Mouse (Mus musculus) kidney, adult 2 months (tissue): ENCODE measurements at regions not wholly inside any gene's neighbourhood (a gene's known extent, or its start where the extent isn't known, plus 50 kb on each side); places are given as distances from the start of the nearest gene placed in this dataset.

Source experiments
- DNase-seq: peaks from one replicate; pipeline ENCODE4 v3.0.0; 2021
- H3K27ac ChIP-seq: fragments of 200-500 bp; 2 replicates; pipeline ENCODE4 v1.5.1; 2012; ENCODE audit warnings: low read depth, low read length, control low read depth, inconsistent platforms; ENCODE audit not compliant: insufficient read depth
- H3K27me3 ChIP-seq: fragments of 200-500 bp; replicated peaks from 2 replicates; pipeline ENCODE4 v1.6.1; 2012; ENCODE audit warnings: mild to moderate bottlenecking, moderate library complexity, low read length, inconsistent platforms; ENCODE audit not compliant: control insufficient read depth, insufficient read depth
- H3K36me3 ChIP-seq: fragments of 200-500 bp; 2 replicates; pipeline ENCODE4 v1.6.1; 2012; ENCODE audit warnings: mild to moderate bottlenecking, moderate library complexity, low read length, inconsistent platforms; ENCODE audit not compliant: control insufficient read depth, insufficient read depth
- H3K4me1 ChIP-seq: fragments of 200-500 bp; 2 replicates; pipeline ENCODE4 v1.6.1; 2011; ENCODE audit warnings: low read length; ENCODE audit not compliant: control insufficient read depth, insufficient read depth
- H3K4me3 ChIP-seq: fragments of 200-500 bp; 2 replicates; pipeline ENCODE4 v1.5.1; 2011; ENCODE audit warnings: mild to moderate bottlenecking, low read depth, low read length, control low read depth; ENCODE audit not compliant: insufficient read depth
- CTCF ChIP-seq: fragments of 200-500 bp; conservative IDR thresholded peaks from 2 replicates; pipeline ENCODE4 v1.5.1; 2011; ENCODE audit warnings: low read depth, mild to moderate bottlenecking, control low read depth, low read length, moderate library complexity, mixed read lengths; ENCODE audit not compliant: insufficient read depth, insufficient read length
- POLR2A ChIP-seq: fragments of 200-500 bp; IDR thresholded peaks from one replicate; pipeline ENCODE4 v1.6.1; 2011; ENCODE audit warnings: low read depth, low read length, control low read depth
- WGBS: fragments of 180-500 bp; shearing (Covaris S2); methylation state at CpG from one replicate; pipeline ENCODE4 v1.1.7; 2018; 5-methylcytosine and 5-hydroxymethylcytosine counted together

- H3K36me3 ChIP-seq = no peaks in the 10 kb centered on the region
- DNase-seq = peak; percentile 21
- no peak for TF ChIP-seq CTCF
- TF ChIP-seq POLR2A = no peak
- no peaks in the 10 kb centered on the region; the same call in 1 of the 2 replicates for H3K27me3 ChIP-seq
- H3K4me1 ChIP-seq = no peaks in the 10 kb centered on the region
- whole genome bisulfite sequencing = 15% methylated on average over 9 of the region's 9 CpGs
- 0 out of 2 replicates have a peak overlapping the region, but pooled peaks have one; percentile 33 for H3K27ac ChIP-seq
- H3K4me3 ChIP-seq = no peak overlapping the region
Measured at GRCm38 (mm10) chr8:103230741-103231475, 445.5 kb upstream of the Cdh11 start.

- peak; percentile 42 for DNase-seq
- Histone ChIP-seq H3K36me3 (no peaks in the 10 kb centered on the region), H3K4me3 (no peak overlapping the region), H3K27ac (no peak overlapping the region), H3K4me1 (no peaks in the 10 kb centered on the region), H3K27me3 (no peaks in the 10 kb centered on the region; the same call in 1 of the 2 replicates)
- WGBS = 10% methylated on average over 2 of the region's 2 CpGs
- TF ChIP-seq CTCF = no peak
- TF ChIP-seq POLR2A = no peak
Measured at GRCm38 (mm10) chr8:103234374-103234773, 448.9 kb upstream of the Cdh11 start.

GRCm38 (mm10) chr8:103235614-103236013 lies 450.2 kb upstream of the Cdh11 start:
- WGBS = 11% methylated on average over 1 of the region's 1 CpGs
- DNase-seq = peak; percentile 40
- no peak overlapping the region for H3K27ac ChIP-seq

GRCm38 (mm10) chr8:103238456-103238970 lies 453.1 kb upstream of the Cdh11 start:
- no peaks in the 10 kb centered on the region for H3K4me1 ChIP-seq
- H3K36me3 ChIP-seq = no peaks in the 10 kb centered on the region
- H3K27me3 ChIP-seq = no peaks in the 10 kb centered on the region; the same call in 1 of the 2 replicates
- no peak for DNase-seq
- H3K4me3 ChIP-seq = no peak overlapping the region
- no peak overlapping the region for H3K27ac ChIP-seq
- no peak for TF ChIP-seq CTCF
- no peak for TF ChIP-seq POLR2A

More at GRCm38 (mm10) chr8:103235614-103236013, 450.2 kb upstream of the Cdh11 start:
- Histone ChIP-seq H3K27me3 (no peaks in the 10 kb centered on the region; the same call in 1 of the 2 replicates), H3K36me3 (no peaks in the 10 kb centered on the region), H3K4me1 (no peaks in the 10 kb centered on the region), H3K4me3 (no peak overlapping the region)
- TF ChIP-seq CTCF (no peak), POLR2A (no peak)

GRCm38 (mm10) chr8:103244169-103244568 lies 458.7 kb upstream of the Cdh11 start:
- Histone ChIP-seq H3K4me3 (no peak overlapping the region), H3K4me1 (no peaks in the 10 kb centered on the region), H3K27me3 (no peaks in the 10 kb centered on the region), H3K27ac (no peak overlapping the region), H3K36me3 (no peaks in the 10 kb centered on the region)
- DNase-seq = no peak
- TF ChIP-seq POLR2A (no peak), CTCF (no peak)
- 68% methylated on average over 2 of the region's 2 CpGs for WGBS

GRCm38 (mm10) chr8:103244658-103245057 lies 459.2 kb upstream of the Cdh11 start:
- Histone ChIP-seq H3K36me3 (no peaks in the 10 kb centered on the region), H3K27ac (no peak overlapping the region), H3K4me3 (no peak overlapping the region), H3K27me3 (no peaks in the 10 kb centered on the region), H3K4me1 (no peaks in the 10 kb centered on the region)
- WGBS = 85% methylated on average over 6 of the region's 6 CpGs
- no peak for DNase-seq
- TF ChIP-seq CTCF (no peak), POLR2A (no peak)

GRCm38 (mm10) chr8:103245864-103246263 lies 460.4 kb upstream of the Cdh11 start:
- no peaks in the 10 kb centered on the region for H3K36me3 ChIP-seq
- no peaks in the 10 kb centered on the region for H3K4me1 ChIP-seq
- H3K4me3 ChIP-seq = no peak overlapping the region
- no peaks in the 10 kb centered on the region for H3K27me3 ChIP-seq
- H3K27ac ChIP-seq = no peak overlapping the region
- TF ChIP-seq POLR2A = no peak
- no peak for TF ChIP-seq CTCF
- DNase-seq = no peak
- WGBS = 29% methylated on average over 9 of the region's 9 CpGs

- no peak for DNase-seq
Measured at GRCm38 (mm10) chr8:103261236-103261635, 475.8 kb upstream of the Cdh11 start.

More at GRCm38 (mm10) chr8:103261236-103261635, 475.8 kb upstream of the Cdh11 start:
- Histone ChIP-seq H3K4me1 (no peaks in the 10 kb centered on the region), H3K4me3 (no peak overlapping the region), H3K36me3 (no peaks in the 10 kb centered on the region), H3K27ac (no peak overlapping the region), H3K27me3 (no peaks in the 10 kb centered on the region)
- TF ChIP-seq POLR2A (no peak), CTCF (no peak)
